Mouse (Mus musculus): ENCODE results near the gene Pex11a. TPM values are rescaled to one million over a fixed set of nuclear protein-coding genes. Genes with fewer than 3 reads are reported as not detected.

Pex11a gene
- polyA plus RNA-seq, 1 experiment = 11.1 TPM

- no peak for TF ChIP-seq POLR2A (IDR thresholded peaks at IDR 0.05; ENCODE audit: borderline replicate concordance, extremely low read depth, insufficient read depth, insufficient read length, poor library complexity, severe bottlenecking)
- no peak for TF ChIP-seq CTCF (IDR thresholded peaks at IDR 0.05; ENCODE audit: borderline replicate concordance, extremely low read depth, insufficient read depth, insufficient read length)
- no peak for DNase-seq (ENCODE audit: low read depth)
Observed at GRCm38 (mm10) chr7:79761124-79761876, 18.4 kb upstream of the Pex11a start.

DNA sequence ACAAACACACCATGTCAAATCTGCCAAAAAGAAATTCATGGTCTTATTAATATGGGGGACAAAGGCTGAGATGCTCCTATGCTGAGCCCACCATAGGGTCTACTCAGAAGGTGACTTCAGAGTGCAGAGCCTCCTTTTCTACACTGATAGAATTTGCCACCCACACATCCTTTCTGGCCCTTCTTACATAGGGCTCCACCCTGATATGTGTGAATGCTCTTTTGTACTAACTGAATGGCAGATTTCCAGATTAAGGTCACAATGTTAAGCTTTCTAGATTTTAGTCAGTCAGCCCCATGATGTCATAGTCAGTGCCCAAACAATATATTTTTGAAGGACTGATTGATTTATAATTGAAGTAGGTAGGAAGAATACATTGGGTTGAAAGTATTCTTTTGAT is 16.8 kb upstream of the Pex11a start:
- TF ChIP-seq POLR2A (IDR thresholded peaks at IDR 0.05; ENCODE audit: borderline replicate concordance, extremely low read depth, insufficient read depth, insufficient read length, poor library complexity, severe bottlenecking) (no peak), CTCF (IDR thresholded peaks at IDR 0.05; ENCODE audit: borderline replicate concordance, extremely low read depth, insufficient read depth, insufficient read length) (no peak)
- no peak for DNase-seq (ENCODE audit: low read depth)

DNA sequence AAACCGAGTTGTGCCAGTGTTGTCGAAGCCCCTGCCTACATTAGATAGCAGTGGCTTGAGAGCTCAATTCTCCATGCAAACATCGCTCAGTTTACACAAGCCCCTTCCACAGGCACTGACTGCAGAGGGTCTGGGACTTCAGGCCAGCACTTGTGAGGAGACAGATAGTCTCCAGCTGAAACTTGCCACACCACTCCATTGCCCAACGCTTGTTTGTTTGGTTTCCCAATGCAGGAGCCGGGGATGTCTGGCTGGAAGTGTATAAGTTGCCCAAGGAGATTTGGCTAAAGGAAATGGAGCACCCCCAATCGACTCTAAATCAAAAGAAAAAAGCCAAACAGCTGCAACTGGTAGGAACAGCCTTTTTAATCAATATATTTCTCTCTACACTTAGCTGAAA is 15.2 kb upstream of the Pex11a start:
- no peak for DNase-seq (ENCODE audit: low read depth)
- TF ChIP-seq CTCF (IDR thresholded peaks at IDR 0.05; ENCODE audit: borderline replicate concordance, extremely low read depth, insufficient read depth, insufficient read length) = no peak
- TF ChIP-seq POLR2A (IDR thresholded peaks at IDR 0.05; ENCODE audit: borderline replicate concordance, extremely low read depth, insufficient read depth, insufficient read length, poor library complexity, severe bottlenecking) = no peak

GRCm38 (mm10) chr7:79756334-79756733 is 13.4 kb upstream of the Pex11a start:
- no peak for TF ChIP-seq CTCF (IDR thresholded peaks at IDR 0.05; ENCODE audit: borderline replicate concordance, extremely low read depth, insufficient read depth, insufficient read length)
- TF ChIP-seq POLR2A (IDR thresholded peaks at IDR 0.05; ENCODE audit: borderline replicate concordance, extremely low read depth, insufficient read depth, insufficient read length, poor library complexity, severe bottlenecking) = no peak
- no peak for DNase-seq (ENCODE audit: low read depth)

GRCm38 (mm10) chr7:79749511-79749910 is 6.6 kb upstream of the Pex11a start:
- TF ChIP-seq CTCF (IDR thresholded peaks at IDR 0.05; ENCODE audit: borderline replicate concordance, extremely low read depth, insufficient read depth, insufficient read length) (no peak), POLR2A (IDR thresholded peaks at IDR 0.05; ENCODE audit: borderline replicate concordance, extremely low read depth, insufficient read depth, insufficient read length, poor library complexity, severe bottlenecking) (no peak)
- no peak for DNase-seq (ENCODE audit: low read depth)

GRCm38 (mm10) chr7:79747659-79748058 is 4.7 kb upstream of the Pex11a start:
- DNase-seq (ENCODE audit: low read depth) = no peak
- no peak for TF ChIP-seq POLR2A (IDR thresholded peaks at IDR 0.05; ENCODE audit: borderline replicate concordance, extremely low read depth, insufficient read depth, insufficient read length, poor library complexity, severe bottlenecking)
- TF ChIP-seq CTCF (IDR thresholded peaks at IDR 0.05; ENCODE audit: borderline replicate concordance, extremely low read depth, insufficient read depth, insufficient read length) = no peak

GRCm38 (mm10) chr7:79744585-79744984 is 1.7 kb upstream of the Pex11a start:
- TF ChIP-seq CTCF (IDR thresholded peaks at IDR 0.05; ENCODE audit: borderline replicate concordance, extremely low read depth, insufficient read depth, insufficient read length) (no peak), POLR2A (IDR thresholded peaks at IDR 0.05; ENCODE audit: borderline replicate concordance, extremely low read depth, insufficient read depth, insufficient read length, poor library complexity, severe bottlenecking) (no peak)

GRCm38 (mm10) chr7:79744051-79744450 is 1.1 kb upstream of the Pex11a start:
- no peak for DNase-seq (ENCODE audit: low read depth)
- no peak for TF ChIP-seq CTCF (IDR thresholded peaks at IDR 0.05; ENCODE audit: borderline replicate concordance, extremely low read depth, insufficient read depth, insufficient read length)
- no peak for TF ChIP-seq POLR2A (IDR thresholded peaks at IDR 0.05; ENCODE audit: borderline replicate concordance, extremely low read depth, insufficient read depth, insufficient read length, poor library complexity, severe bottlenecking)

More at GRCm38 (mm10) chr7:79744585-79744984, 1.7 kb upstream of the Pex11a start:
- DNase-seq (ENCODE audit: low read depth) = no peak

GRCm38 (mm10) chr7:79742277-79742658 is 663 bp downstream of the Pex11a start:
- DNase-seq (ENCODE audit: low read depth) = no peak
- TF ChIP-seq CTCF (IDR thresholded peaks at IDR 0.05; ENCODE audit: borderline replicate concordance, extremely low read depth, insufficient read depth, insufficient read length) (no peak), POLR2A (IDR thresholded peaks at IDR 0.05; ENCODE audit: borderline replicate concordance, extremely low read depth, insufficient read depth, insufficient read length, poor library complexity, severe bottlenecking) (no peak)

- DNase-seq (ENCODE audit: low read depth) = no peak
- no peak for TF ChIP-seq CTCF (IDR thresholded peaks at IDR 0.05; ENCODE audit: borderline replicate concordance, extremely low read depth, insufficient read depth, insufficient read length)
- TF ChIP-seq POLR2A (IDR thresholded peaks at IDR 0.05; ENCODE audit: borderline replicate concordance, extremely low read depth, insufficient read depth, insufficient read length, poor library complexity, severe bottlenecking) = no peak
Observed at GRCm38 (mm10) chr7:79740279-79740678, 2.7 kb downstream of the Pex11a start.

GRCm38 (mm10) chr7:79738913-79739312 is 4.0 kb downstream of the Pex11a start:
- no peak for DNase-seq (ENCODE audit: low read depth)
- TF ChIP-seq POLR2A (IDR thresholded peaks at IDR 0.05; ENCODE audit: borderline replicate concordance, extremely low read depth, insufficient read depth, insufficient read length, poor library complexity, severe bottlenecking) (no peak), CTCF (IDR thresholded peaks at IDR 0.05; ENCODE audit: borderline replicate concordance, extremely low read depth, insufficient read depth, insufficient read length) (no peak)

- no peak for DNase-seq (ENCODE audit: low read depth)
- no peak for TF ChIP-seq CTCF (IDR thresholded peaks at IDR 0.05; ENCODE audit: borderline replicate concordance, extremely low read depth, insufficient read depth, insufficient read length)
- TF ChIP-seq POLR2A (IDR thresholded peaks at IDR 0.05; ENCODE audit: borderline replicate concordance, extremely low read depth, insufficient read depth, insufficient read length, poor library complexity, severe bottlenecking) = no peak
Observed at GRCm38 (mm10) chr7:79736511-79736910, 6.4 kb downstream of the Pex11a start.

Data from brain, embryonic 14.5 days (tissue).